Mouse (Mus musculus) C2C12 (cell line): ENCODE results near the gene Rad51b.

ENCODE experiments used
- CEBPB ChIP-seq: IDR thresholded peaks from one replicate; pipeline ENCODE4 v1.6.1; 2011; ENCODE audit warnings: low read depth, mild to moderate bottlenecking, control low read depth, moderate library complexity
- CTCF ChIP-seq: IDR thresholded peaks from one replicate; pipeline ENCODE4 v1.5.1; 2011; ENCODE audit not compliant: control insufficient read depth, insufficient read depth, insufficient read length
- FOSL1 ChIP-seq: IDR thresholded peaks from one replicate; pipeline ENCODE4 v1.8.0; 2011; ENCODE audit warnings: mild to moderate bottlenecking, low read length; ENCODE audit not compliant: poor library complexity, insufficient read depth, severe bottlenecking

GRCm38 (mm10) chr12:79597786-79598185 is 300.7 kb downstream of the Rad51b start:
- no peak for TF ChIP-seq CTCF
- TF ChIP-seq FOSL1 = no peak
- no peak for TF ChIP-seq CEBPB
